Mouse (Mus musculus) liver, embryonic 14.5 days (tissue): ENCODE data around the gene 1810046K07Rik.

ENCODE experiments used
- CTCF ChIP-seq: IDR thresholded peaks from 2 replicates; pipeline ENCODE4 v1.5.1; 2016; ENCODE audit warnings: antibody characterized with exemption, low read depth, control low read depth
- EP300 ChIP-seq: IDR thresholded peaks from 2 replicates; pipeline ENCODE4 v1.6.1; 2016; ENCODE audit warnings: antibody characterized with exemption, low read depth

- no peak for TF ChIP-seq CTCF
- no peak for TF ChIP-seq EP300
Observed at GRCm38 (mm10) chr9:51324406-51325065, 4.2 kb downstream of the 1810046K07Rik start.
